Mouse (Mus musculus) liver, postnatal 0 days (tissue): ENCODE measurements around the gene 1500009L16Rik.

ENCODE experiments used
- CTCF ChIP-seq: sonication (generic); IDR thresholded peaks from 2 replicates; pipeline ENCODE4 v1.5.1; 2016; ENCODE audit warnings: antibody characterized with exemption, low read depth
- EP300 ChIP-seq: IDR thresholded peaks from 2 replicates; pipeline ENCODE4 v1.6.1; 2016; ENCODE audit warnings: antibody characterized with exemption, low read depth, mild to moderate bottlenecking

DNA sequence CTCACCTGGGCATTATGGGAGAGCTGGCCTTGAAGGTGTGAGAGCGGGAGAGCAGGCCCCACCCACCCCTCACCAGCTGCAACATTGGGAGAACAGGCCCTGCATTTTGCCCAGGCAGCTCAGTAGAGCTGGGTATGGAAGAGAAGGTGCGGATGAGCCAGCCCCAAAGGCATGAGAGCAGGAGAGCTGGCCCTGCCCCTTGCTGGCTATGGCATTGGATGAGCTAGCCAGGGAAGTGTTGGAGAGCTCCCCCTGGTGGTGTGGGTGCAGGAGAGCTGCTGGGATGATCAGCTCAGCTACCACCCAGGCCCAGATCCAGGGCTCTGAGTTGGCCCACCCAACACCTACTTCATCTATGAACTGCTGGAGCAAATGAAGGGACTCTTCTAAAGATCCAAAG is 34.5 kb upstream of the 1500009L16Rik start:
- TF ChIP-seq EP300, result no peak
- TF ChIP-seq CTCF, result no peak
